11 mouse cellular contexts compared by ENCODE assay signal in genomic region chr13:23682947-23683754, GRCm38 (mm10). TPM values are rescaled to one million over a fixed set of nuclear protein-coding genes. Genes with fewer than 3 reads are reported as not detected.
DNase-seq lines count a peak whose midpoint lies in the region; ATAC-seq and TF ChIP-seq lines count a peak whose summit lies in the region.
"Not testable (repeated sequence)": the region's sequence is repeated elsewhere in the genome, so short reads cannot be mapped to it uniquely, and the experiment has no call there.
"Had no signal": no experiment of that assay in that cellular context is flagged by ENCODE, and none has a peak within 500 bp of the region (broad histone marks: within the 10 kb centered on the region; RNA-seq: fewer than 3 reads in every experiment).

No protein-coding gene starts in this region.

- H3K27ac ChIP-seq in hindbrain, postnatal 0 days: peak overlapping the region; percentile 96
- H3K27ac ChIP-seq in limb, embryonic 15.5 days: peak overlapping the region; percentile 92
- H3K27ac ChIP-seq in midbrain, embryonic 10.5 days (replicated peaks): peak overlapping the region; percentile 88
- H3K27ac ChIP-seq in small intestine, adult 2 months (ENCODE audit: insufficient read depth, low read depth, low read length): peak overlapping the region; percentile 99

- not testable (repeated sequence) for TF ChIP-seq POLR2A in small intestine, adult 2 months (IDR thresholded peaks at IDR 0.05; ENCODE audit: low read depth, low read length)

- peak; percentile 12 for ATAC-seq in Patski
- ATAC-seq in hindbrain, postnatal 0 days: peak; percentile 64
- not testable (repeated sequence) for ATAC-seq in limb, embryonic 15.5 days (ENCODE audit: insufficient number of reproducible peaks, low FRiP score, low TSS enrichment, low read depth)

- CTCF ChIA-PET in Patski (lab: Charles Lee): interaction anchor here (1.2 to 2.1 kb wide), 4 partner anchors 17 to 1639 kb away, joined by 3 to 9 read pairs (median 4); no protein-coding TSS in a partner anchor

- not testable (repeated sequence) for H3K4me1 ChIP-seq in hindbrain, postnatal 0 days (ENCODE audit: insufficient read depth, low read length); limb, embryonic 15.5 days; small intestine, adult 2 months (ENCODE audit: control insufficient read depth, insufficient read depth, insufficient read length, low read length)
- peaks cover 29% of the 10 kb centered on the region for H3K4me1 ChIP-seq in midbrain, embryonic 10.5 days

- not testable (repeated sequence) for H3K36me3 ChIP-seq in hindbrain, postnatal 0 days (ENCODE audit: insufficient read depth, low read length); limb, embryonic 15.5 days; midbrain, embryonic 10.5 days; small intestine, adult 2 months (ENCODE audit: control insufficient read depth, insufficient read depth, low read length)

- POLR2A ChIA-PET in Patski (lab: Charles Lee): interaction anchor here (0.7 to 2.4 kb wide), 8 partner anchors 15 to 107 kb away, joined by 3 to 14 read pairs (median 4); partner anchors contain the start of genes Hist1h1e and Hist1h4c

- peak overlapping the region; percentile 57 for H3K4me2 ChIP-seq in hindbrain, postnatal 0 days (ENCODE audit: low read depth, low read length)
- peak overlapping the region; percentile 54 for H3K4me2 ChIP-seq in limb, embryonic 15.5 days

- peak; percentile 72 for DNase-seq in 3134 (ENCODE audit: extremely low read depth, insufficient read length, low spot score)
- not testable (repeated sequence) for DNase-seq in Patski (ENCODE audit: low read depth, low spot score)
- DNase-seq in embryo, embryonic 9.5 days (ENCODE audit: extremely low spot score): peak; percentile 65
- DNase-seq in forelimb bud, embryonic 11.5 days (ENCODE audit: low read depth, low spot score): peak; percentile 43
- peak; percentile 6 for DNase-seq in hindbrain, postnatal 0 days (ENCODE audit: low spot score)
- DNase-seq in midbrain, embryonic 10.5 days (ENCODE audit: low spot score): peak; percentile 50

- not testable (repeated sequence) for H3K9me3 ChIP-seq in hindbrain, postnatal 0 days (ENCODE audit: low read length); limb, embryonic 15.5 days; midbrain, embryonic 10.5 days (replicated peaks)

- H3K27me3 ChIP-seq in Patski; hindbrain, postnatal 0 days (ENCODE audit: insufficient read depth, low read length); limb, embryonic 15.5 days; midbrain, embryonic 10.5 days (ENCODE audit: low read depth, poor library complexity, severe bottlenecking); small intestine, adult 2 months (ENCODE audit: control insufficient read depth, insufficient read depth, low read length): not testable (repeated sequence)

- WGBS in hindbrain, postnatal 0 days: 12% methylated on average over 11 of the region's 30 CpGs
- 10% methylated on average over 14 of the region's 30 CpGs for WGBS in limb, embryonic 15.5 days
- WGBS in midbrain, embryonic 10.5 days: 13% methylated on average over 16 of the region's 30 CpGs
- WGBS in small intestine, adult 2 months: 8% methylated on average over 16 of the region's 30 CpGs

- in situ Hi-C loops in Patski (cut with MboI; ENCODE audit: low pct_unique_long_range_greater_than_20kb): loop anchor here (5.0 to 10.0 kb wide), 2 partner anchors 48 to 96 kb away; no protein-coding TSS in a partner anchor

- not testable (repeated sequence) for TF ChIP-seq CTCF in Patski (IDR thresholded peaks at IDR 0.05); hindbrain, postnatal 0 days (IDR thresholded peaks at IDR 0.05; ENCODE audit: low read depth); small intestine, adult 2 months (IDR thresholded peaks at IDR 0.05; ENCODE audit: extremely low read depth, insufficient read length, insufficient replicate concordance, low read depth, low read length)

- peak overlapping the region; percentile 36 for H3K4me3 ChIP-seq in hindbrain, postnatal 0 days (ENCODE audit: low read length)
- H3K4me3 ChIP-seq in limb, embryonic 15.5 days: peak overlapping the region; percentile 46
- H3K4me3 ChIP-seq in midbrain, embryonic 10.5 days: peak overlapping the region; percentile 54
- H3K4me3 ChIP-seq in small intestine, adult 2 months (ENCODE audit: low read depth, low read length): peak overlapping the region; percentile 90

- H3K9ac ChIP-seq in hindbrain, postnatal 0 days (replicated peaks; ENCODE audit: low read length): peak overlapping the region; percentile 49
- peak overlapping the region; percentile 15 for H3K9ac ChIP-seq in limb, embryonic 15.5 days

RNA-seq across cellular contexts. Expression of gene Hist1h2ac, which starts 0.6 kb away (rescaled TPM):
- polyA plus RNA-seq in Patski (2021): 0.92 TPM
- 63.3 and 98.5 TPM in 2 replicates for total RNA-seq in hindbrain, postnatal 0 days (2014; rRNA removed)
- polyA plus RNA-seq in hindbrain, postnatal 0 days (2015; fragmentation: Nextera tagmentation; extraction: Ambion mirVana): 0.30 and 0.38 TPM in 2 replicates
- 0.76 and 0.78 TPM in 2 replicates for polyA plus RNA-seq in limb, embryonic 15.5 days (2015; fragmentation: Nextera tagmentation; extraction: Ambion mirVana)
- polyA plus RNA-seq in midbrain, embryonic 10.5 days (2016; fragmentation: Nextera tagmentation; extraction: Ambion mirVana): 1.3 TPM in 2 replicates
- polyA plus RNA-seq in small intestine, adult 2 months (2012; rRNA removed): 3.1 and 4.0 TPM in 2 replicates

RNA-seq across cellular contexts. Expression of gene Hist1h2bc, which starts 0.8 kb away (rescaled TPM):
- 60.2 TPM for polyA plus RNA-seq in Patski (2021)
- 189 and 295 TPM in 2 replicates for total RNA-seq in hindbrain, postnatal 0 days (2014; rRNA removed)
- 36.1 and 46.1 TPM in 2 replicates for polyA plus RNA-seq in hindbrain, postnatal 0 days (2015; fragmentation: Nextera tagmentation; extraction: Ambion mirVana)
- 47.2 and 57.0 TPM in 2 replicates for polyA plus RNA-seq in limb, embryonic 15.5 days (2015; fragmentation: Nextera tagmentation; extraction: Ambion mirVana)
- 22.1 and 23.9 TPM in 2 replicates for polyA plus RNA-seq in midbrain, embryonic 10.5 days (2016; fragmentation: Nextera tagmentation; extraction: Ambion mirVana)
- 210 and 772 TPM in 2 replicates for polyA plus RNA-seq in small intestine, adult 2 months (2012; rRNA removed)

RNA-seq across cellular contexts. Expression of gene Hist1h1t, which starts 12.5 kb away (rescaled TPM):
- 4.6 TPM for polyA plus RNA-seq in Patski (2021)
- total RNA-seq in hindbrain, postnatal 0 days (2014; rRNA removed): 1.1 and 1.6 TPM in 2 replicates
- not detected in 2 replicates for polyA plus RNA-seq in hindbrain, postnatal 0 days (2015; fragmentation: Nextera tagmentation; extraction: Ambion mirVana)
- 0.20 TPM in 1 of 2 replicates, not detected in the other for polyA plus RNA-seq in limb, embryonic 15.5 days (2015; fragmentation: Nextera tagmentation; extraction: Ambion mirVana)
- not detected in 2 replicates for polyA plus RNA-seq in midbrain, embryonic 10.5 days (2016; fragmentation: Nextera tagmentation; extraction: Ambion mirVana)
- not detected in 2 replicates for polyA plus RNA-seq in small intestine, adult 2 months (2012; rRNA removed)
- total RNA-seq: heart, postnatal 36 days; layer of hippocampus, postnatal 10 days had no signal
- polyA plus RNA-seq: urinary bladder, adult 2 months had no signal

RNA-seq across cellular contexts. Expression of gene Hist1h4c, which starts 15.1 kb away (rescaled TPM):
- polyA plus RNA-seq in Patski (2021): 0.36 TPM
- total RNA-seq in hindbrain, postnatal 0 days (2014; rRNA removed): 1,149 and 1,400 TPM in 2 replicates
- polyA plus RNA-seq in hindbrain, postnatal 0 days (2015; fragmentation: Nextera tagmentation; extraction: Ambion mirVana): 4.0 and 4.6 TPM in 2 replicates
- 3.2 and 4.0 TPM in 2 replicates for polyA plus RNA-seq in limb, embryonic 15.5 days (2015; fragmentation: Nextera tagmentation; extraction: Ambion mirVana)
- polyA plus RNA-seq in midbrain, embryonic 10.5 days (2016; fragmentation: Nextera tagmentation; extraction: Ambion mirVana): 4.9 and 5.1 TPM in 2 replicates
- 13.7 and 17.8 TPM in 2 replicates for polyA plus RNA-seq in small intestine, adult 2 months (2012; rRNA removed)

RNA-seq across cellular contexts. Expression of gene Hfe, which starts 27.5 kb away (rescaled TPM):
- polyA plus RNA-seq in Patski (2021): 5.8 TPM
- 3.2 and 11.1 TPM in 2 replicates for total RNA-seq in hindbrain, postnatal 0 days (2014; rRNA removed)
- polyA plus RNA-seq in hindbrain, postnatal 0 days (2015; fragmentation: Nextera tagmentation; extraction: Ambion mirVana): 7.9 and 8.6 TPM in 2 replicates
- 7.3 and 10.3 TPM in 2 replicates for polyA plus RNA-seq in limb, embryonic 15.5 days (2015; fragmentation: Nextera tagmentation; extraction: Ambion mirVana)
- 2.3 and 2.5 TPM in 2 replicates for polyA plus RNA-seq in midbrain, embryonic 10.5 days (2016; fragmentation: Nextera tagmentation; extraction: Ambion mirVana)
- 3.5 and 7.7 TPM in 2 replicates for polyA plus RNA-seq in small intestine, adult 2 months (2012; rRNA removed)

Comparison
In these comparisons a context has a peak if more than half of its experiments do, and no peak if none do; other contexts are left out.
1. H3K4me3 ChIP-seq: peak in every context shown above with its lines; median percentile 90 in small intestine, adult 2 months; 54 in midbrain, embryonic 10.5 days; 46 in limb, embryonic 15.5 days; 36 in hindbrain, postnatal 0 days.